Mouse (Mus musculus) Patski (cell line): Measurements from ENCODE around the gene Gm11007. TPM values are rescaled to one million over a fixed set of nuclear protein-coding genes. Genes with fewer than 3 reads are reported as not detected.
"Not testable (repeated sequence)": the region's sequence is repeated elsewhere in the genome, so short reads cannot be mapped to it uniquely, and the experiment has no call there.

Experiments
- ATAC-seq: fragments of 100-300 bp; one replicate; pipeline ENCODE4 v1.8.0; 2021
- CTCF ChIA-PET: fragments of 350-600 bp; sonication (Branson Sonifier 250); formaldehyde crosslinking; loops from one replicate; lab custom pipeline; 2022; ENCODE audit warnings: inconsistent platforms; lab: Charles Lee
- POLR2A ChIA-PET: fragments of 350-600 bp; sonication (Branson Sonifier 250); formaldehyde crosslinking; loops from one replicate; lab custom pipeline; 2022; ENCODE audit warnings: antibody characterized with exemption, inconsistent platforms; lab: Charles Lee
- DNase-seq: peaks from one replicate; pipeline ENCODE4 v3.0.0-alpha.2; 2011; ENCODE audit warnings: low read depth, low spot score
- H3K27me3 ChIP-seq: fragments of 371-371 bp; one replicate; pipeline ENCODE4 v1.5.1; 2021
- in situ Hi-C: fragments of 300-500 bp; cut with MboI; formaldehyde crosslinking; loops from 3 replicates; pipeline ENCODE4 v1.11.1; 2018; ENCODE audit warnings: low pct_unique_long_range_greater_than_20kb, mixed read lengths
- polyA plus RNA-seq: library from polyadenylated mRNA; unstranded; gene quantifications from one replicate; pipeline ENCODE4 v1.2.3, GENCODE M21; 2021

The Gm11007 gene
- polyA plus RNA-seq: 0.53 TPM

- in situ Hi-C loops, POLR2A ChIA-PET, H3K27me3 ChIP-seq, ATAC-seq, CTCF ChIA-PET, DNase-seq: not testable (repeated sequence)
Measured at GRCm38 (mm10) chr2:175643678-175644077, at the start of gene Gm11007. Gene Gm11007, plus strand, starts transcription at chr2:175643978.

Other genes starting within 250 kb of the Gm11007 start
- gene Gm4724, start 208.2 kb upstream of the Gm11007 start, polyA plus RNA-seq: 23.1 TPM
- gene Zfp965, start 174.0 kb upstream of the Gm11007 start, polyA plus RNA-seq: 2.6 TPM
- 4.0 TPM for gene Zfp969, start 59.7 kb downstream of the Gm11007 start, polyA plus RNA-seq
- gene Gm2007, start 97.6 kb downstream of the Gm11007 start, polyA plus RNA-seq: 0.53 TPM
- gene Gm14288, start 157.1 kb downstream of the Gm11007 start, polyA plus RNA-seq: 4.9 TPM
- 3.5 TPM for gene Gm6710, start 225.2 kb downstream of the Gm11007 start, polyA plus RNA-seq